Mouse (Mus musculus) right cerebral cortex, postnatal 4 days (tissue): ENCODE results near the gene Lrp1.

ENCODE experiments used
- DNase-seq: peaks from one replicate; pipeline ENCODE4 v3.0.0-alpha.2; 2022

Gene Lrp1

GRCm38 (mm10) chr10:127546505-127546904 lies 74.4 kb downstream of the Lrp1 start:
- no peak for DNase-seq

DNA sequence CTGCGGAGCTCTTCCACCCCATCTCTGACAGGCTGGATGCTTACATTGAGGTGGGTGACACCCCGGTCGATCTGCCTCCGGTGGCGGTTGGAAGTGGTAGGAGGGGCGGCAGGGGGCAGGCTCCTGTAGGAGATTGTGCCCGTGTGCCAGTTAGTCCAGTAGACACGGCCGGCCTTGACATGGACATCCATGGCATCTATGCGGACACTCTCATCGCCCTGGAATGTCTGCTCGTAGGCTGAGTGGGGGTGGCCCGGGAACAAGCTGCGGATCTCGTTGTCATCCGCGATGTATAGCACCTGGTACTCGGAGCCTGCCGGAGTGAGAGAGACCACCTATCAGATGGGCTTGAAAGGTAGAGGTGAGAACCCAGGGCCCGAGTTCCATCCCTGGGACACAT lies 76.6 kb downstream of the Lrp1 start:
- no peak for DNase-seq

DNA sequence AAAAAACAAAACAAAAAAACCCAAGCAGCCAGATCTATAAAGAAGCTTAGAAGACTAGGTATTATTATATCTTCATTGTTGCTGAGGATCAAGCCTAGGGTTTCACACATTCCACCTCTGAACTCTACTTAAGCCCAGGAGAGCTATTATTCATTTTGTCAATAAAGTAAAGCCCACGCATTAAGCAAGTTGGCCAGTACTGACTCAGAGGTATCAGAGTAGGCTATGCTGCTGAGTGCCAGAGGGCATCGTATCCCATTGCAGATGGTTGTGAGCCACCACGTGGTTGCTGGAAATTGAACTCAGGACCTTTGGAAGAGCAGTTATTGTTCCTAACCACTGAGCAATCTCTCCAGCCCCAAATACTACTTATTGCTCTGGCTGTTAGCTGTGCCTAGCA lies 77.0 kb downstream of the Lrp1 start:
- no peak for DNase-seq

GRCm38 (mm10) chr10:127542720-127543119 lies 78.2 kb downstream of the Lrp1 start:
- no peak for DNase-seq

DNA sequence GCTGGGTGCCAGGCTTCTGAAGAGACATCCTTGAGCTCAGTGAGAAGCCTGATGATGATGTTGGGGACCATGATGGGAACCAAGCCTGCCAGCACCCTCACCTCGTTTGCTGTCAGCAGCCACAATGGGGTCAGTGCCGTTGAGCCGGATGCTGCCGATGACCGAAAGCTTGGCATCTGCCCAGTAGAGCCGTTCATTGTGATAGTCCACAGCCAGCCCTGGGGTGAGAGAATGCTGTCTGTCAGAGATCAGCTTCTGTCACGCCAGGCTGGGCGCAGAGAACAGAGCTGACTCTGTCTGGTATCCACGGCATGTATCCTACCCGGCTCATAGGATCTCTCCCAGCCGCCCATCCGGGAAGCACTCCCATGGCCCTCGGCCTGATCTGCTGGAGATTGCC lies 78.9 kb downstream of the Lrp1 start:
- DNase-seq, result no peak

DNA sequence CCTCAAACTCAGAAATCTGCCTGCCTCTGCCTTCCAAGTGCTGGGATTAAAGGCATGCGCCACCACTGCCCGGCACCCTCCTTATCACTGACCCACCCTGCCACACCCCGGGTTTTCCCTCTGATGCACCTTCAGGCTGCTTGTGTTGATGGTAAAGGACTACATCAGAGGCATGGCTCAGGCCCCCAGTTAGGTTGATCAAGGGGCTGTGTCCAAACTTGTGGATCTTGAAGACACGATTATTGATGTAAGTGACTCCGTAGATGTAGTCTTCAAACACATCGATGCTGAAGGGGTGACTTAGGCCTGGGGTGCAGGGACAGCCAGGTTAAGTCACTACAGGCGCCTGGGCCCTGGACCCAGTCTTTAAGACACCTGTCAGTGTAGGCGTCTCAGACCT lies 79.4 kb downstream of the Lrp1 start:
- no peak for DNase-seq

DNA sequence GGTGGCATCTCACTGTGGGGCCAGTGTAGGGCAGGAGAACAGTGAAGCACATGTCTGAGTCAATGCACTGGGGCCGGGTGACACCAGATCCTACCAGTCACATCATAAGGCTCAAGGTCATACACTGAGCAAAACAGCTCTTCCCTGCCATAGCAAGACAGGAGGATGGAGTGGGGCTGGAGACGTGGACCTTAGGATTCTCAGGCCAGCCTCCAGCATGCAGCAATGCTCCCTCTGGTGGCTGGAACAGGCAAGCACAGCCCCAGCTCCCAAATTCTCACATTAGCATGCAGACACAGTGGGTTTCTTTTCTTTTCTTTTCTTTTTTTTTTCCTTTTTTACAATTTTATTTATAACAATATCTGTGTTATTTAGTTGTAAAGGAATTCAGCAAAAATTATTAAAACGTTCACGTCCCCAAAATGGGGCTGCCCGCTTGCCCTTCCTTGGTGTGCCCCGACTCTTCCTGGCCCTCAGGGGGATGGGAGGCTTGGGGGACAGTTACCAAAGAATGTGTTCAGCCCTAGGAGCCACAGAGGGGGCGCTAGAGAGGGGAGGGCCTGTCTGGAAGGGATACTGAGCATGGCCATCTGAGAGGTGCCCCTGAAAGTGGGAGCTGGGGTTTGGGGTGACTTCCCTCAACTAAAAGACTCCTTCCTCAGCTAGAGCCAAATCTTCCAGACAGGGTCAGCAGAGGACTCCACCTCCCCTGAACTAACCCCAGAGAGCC lies 82.9 kb downstream of the Lrp1 start:
- DNase-seq, result peak; percentile 82

DNA sequence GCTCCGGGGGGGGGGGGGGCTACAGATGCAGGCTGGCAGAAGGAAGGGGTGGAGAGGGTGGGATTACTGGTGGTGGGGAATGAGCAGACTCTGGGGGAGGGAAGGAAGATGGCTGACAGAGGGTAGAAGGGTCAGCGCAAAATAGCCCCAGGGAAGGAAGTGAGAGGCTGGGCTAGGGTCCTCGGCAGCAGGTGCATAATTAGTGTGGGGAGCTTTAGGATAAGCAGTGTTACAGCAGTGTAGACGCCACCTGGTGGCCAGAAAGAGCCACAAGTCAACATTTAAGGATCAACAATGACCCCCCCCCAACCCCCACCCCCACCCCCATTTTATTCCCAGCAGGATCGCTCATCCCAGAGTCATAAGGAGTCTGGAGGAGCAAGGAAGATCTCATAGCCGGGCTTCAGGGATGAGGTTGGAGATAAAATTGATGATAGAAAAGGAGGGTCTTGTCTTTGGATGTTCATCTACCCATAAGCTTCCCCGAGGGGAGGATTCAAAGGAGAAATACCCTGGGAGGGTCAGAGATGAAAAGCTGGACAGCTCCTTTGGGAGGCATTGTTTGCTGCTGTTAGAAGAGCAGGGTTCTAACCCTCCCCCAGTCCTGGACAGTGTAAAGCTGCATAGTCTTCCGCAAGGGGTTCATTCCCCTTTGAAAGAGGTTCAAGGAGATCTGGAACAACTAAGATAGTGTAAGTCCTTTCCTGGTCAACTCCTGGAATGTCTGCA lies 84.2 kb downstream of the Lrp1 start:
- peak; percentile 64 for DNase-seq

DNA sequence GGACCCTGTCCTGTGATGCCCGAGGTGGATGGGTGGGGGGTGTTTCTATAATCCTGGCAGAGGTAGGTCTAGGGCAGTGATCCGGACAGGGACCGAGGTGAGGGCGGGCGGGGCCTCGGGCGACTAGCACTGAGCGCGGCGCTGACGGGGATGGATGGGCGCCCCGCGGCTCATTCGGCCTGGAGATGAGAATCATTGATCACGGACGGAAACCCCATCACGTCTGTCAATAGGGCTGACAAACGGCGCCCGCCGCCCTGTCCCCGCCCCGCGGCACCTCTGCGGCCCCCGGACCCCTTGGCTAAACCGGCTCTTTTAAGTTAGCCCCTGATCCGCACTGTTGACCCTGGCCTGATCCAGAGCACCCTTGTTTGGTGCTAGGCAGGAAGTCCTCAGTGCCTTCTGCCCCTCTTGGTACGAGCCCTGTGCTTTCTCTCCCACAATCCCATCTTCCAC lies 86.0 kb downstream of the Lrp1 start:
- no peak for DNase-seq

DNA sequence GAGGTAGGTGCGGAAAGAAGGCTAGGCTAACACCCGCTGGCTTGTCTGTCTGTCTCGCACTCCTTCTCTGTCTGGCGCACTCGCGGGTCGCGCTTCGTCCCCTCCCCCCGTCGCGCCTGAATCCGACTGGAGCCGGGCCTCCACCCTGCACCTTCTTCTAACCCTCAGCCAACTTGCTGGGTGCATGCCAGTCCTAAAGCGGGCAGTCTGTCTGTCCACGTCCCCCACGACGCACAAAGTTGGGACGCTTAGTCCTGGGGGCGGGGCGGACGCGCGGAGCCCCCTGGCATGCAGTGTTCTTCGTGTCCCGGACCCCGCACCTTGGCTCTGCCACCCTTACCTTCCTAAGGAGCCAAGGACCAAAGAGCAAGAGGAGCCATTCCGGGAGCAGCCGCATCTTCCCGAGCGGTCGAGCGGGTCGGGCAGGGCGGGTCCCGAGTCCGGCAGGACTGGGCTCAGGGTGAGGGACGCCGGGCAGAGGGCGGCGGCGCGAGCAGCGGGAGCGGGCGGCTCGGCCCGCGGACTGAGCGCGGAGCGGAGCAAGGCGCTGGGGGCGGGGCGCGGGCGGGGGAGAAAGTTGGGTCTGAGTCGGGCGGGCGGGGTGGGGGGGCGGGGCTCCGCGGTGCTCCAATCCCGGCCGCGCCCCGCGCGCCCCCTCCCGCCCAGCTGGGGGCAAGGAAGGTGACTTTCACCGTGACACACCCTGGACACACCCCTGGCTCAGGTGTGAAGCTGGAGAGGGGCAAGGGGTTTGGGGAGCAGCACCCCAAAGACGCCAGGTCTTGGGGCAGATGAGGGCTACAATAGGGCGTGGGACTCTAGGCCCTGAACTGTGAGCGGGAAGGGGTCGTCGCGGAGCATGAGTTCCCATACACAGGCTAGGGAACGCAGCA lies 86.7 kb downstream of the Lrp1 start, which contains the start of gene Nxph4:
Gene Nxph4, minus strand, starts transcription at position 524 of the 893 bp plus-strand sequence.
- no peak for DNase-seq

DNA sequence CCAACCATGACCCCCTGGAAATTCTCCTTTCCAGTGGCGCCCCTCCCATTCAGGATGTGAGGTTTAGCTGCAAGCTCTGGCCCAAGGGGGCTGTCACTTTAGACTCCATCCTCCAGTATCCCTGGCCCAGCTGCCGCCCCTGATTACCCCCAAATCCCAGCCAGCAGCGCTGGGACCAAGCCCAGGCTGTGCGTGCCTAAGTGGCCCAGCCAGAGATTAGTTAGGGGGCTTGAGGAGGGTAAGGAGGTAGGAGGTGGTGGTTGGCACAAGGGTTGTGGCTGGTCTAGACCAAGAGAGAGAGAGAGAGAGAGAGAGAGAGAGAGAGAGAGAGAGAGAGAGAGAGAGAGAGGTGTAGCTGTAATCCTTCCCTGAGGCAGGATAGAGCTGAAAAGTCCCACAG lies 89.4 kb downstream of the Lrp1 start:
- no peak for DNase-seq

GRCm38 (mm10) chr10:127530945-127531344 lies 90.0 kb downstream of the Lrp1 start:
- no peak for DNase-seq

- DNase-seq, result no peak
Observed at GRCm38 (mm10) chr10:127527481-127527880, 93.5 kb downstream of the Lrp1 start.

DNA sequence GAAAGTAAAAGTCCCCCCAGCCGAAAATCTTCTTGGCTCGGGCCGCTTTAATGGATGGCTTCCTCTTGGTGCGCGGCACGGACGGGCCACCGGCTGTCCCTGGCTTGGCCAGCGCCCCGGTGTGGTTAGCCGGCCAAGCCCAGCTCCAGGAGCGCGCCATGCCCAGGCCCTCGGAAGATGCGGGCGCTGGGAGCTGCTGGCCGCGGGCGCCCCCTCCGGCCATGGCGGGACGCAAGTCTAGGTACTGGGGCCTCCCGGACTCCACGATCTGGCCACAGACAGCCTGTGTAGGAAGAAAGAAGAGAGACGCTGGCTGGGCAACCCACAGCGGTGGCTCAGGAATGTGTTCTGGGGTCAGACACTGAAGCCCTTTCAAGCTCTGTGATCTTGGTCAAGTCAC lies 94.3 kb downstream of the Lrp1 start:
- DNase-seq, result peak; percentile 56

DNA sequence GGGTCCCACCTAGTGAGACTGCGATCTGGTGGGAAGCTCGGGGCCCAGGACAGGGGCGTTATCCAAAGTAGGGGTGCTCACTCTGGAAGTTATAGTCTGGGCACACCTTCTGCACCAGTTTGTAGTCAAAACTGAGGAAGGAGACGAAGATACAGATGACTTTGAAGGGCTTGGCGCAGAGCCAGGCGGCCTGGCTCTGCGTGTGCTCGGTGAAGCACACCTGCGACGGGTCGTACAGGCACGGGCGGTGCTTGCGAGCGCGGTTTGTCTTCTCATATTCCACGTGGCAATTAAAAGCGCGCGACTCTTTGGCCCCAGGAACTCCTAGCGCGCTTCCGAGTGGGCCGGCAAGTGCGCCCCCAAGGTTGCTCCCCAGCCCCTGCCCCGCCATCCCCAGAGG lies 94.9 kb downstream of the Lrp1 start:
- no peak for DNase-seq

DNA sequence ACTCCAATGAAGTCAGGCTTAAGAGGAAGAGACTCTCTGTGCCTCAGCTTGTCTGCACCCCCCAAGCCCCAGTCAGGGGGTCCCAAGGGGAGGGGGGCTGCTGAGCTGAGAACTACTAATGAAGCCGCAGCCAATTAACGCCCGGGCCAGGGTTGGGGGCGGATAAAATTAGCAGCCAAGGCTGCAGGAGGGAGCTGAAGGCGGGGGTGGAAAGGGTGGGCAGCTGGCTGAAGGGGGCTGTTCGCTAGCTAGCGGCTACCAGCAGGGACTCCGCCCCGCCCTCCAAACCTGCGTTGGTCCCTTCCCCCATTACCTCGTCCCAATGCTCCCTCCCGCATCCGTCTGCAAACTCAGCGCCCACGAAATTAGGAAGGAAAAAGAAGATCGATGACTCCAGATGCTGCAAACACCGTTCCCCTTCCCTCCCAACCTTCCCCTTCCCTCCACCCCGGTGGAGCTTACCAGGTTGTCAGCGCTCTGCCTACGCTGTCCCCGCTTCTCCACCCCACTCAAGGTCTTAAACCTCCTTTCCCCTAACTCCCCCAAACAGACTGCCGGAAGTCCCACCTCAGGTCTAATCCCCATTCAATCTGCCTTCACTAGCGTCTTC lies 96.2 kb downstream of the Lrp1 start:
- no peak for DNase-seq

DNA sequence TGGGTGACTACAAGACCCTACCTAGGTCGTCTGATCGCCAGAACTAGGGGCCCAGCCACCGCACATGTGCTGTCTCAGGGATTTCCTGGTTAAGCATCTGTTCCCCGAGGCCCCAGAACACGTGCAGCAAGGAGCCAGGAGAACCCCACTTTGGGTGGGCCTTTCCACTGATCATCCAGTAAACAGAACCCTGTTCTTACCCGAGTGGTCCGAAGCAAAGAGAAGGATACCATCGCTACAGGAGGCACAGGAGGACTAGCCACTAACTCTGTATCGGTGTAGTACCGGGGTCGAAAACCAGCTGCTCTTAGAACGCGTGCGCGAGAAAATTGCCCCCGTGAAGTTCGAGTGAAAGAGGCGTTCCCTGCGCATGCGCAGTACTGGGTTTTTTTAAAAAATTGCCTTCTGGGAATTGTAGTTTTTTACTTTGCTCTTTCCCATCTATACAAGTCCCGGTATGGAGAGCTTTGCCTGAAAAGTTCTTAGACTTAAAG lies 98.8 kb downstream of the Lrp1 start, which contains the start of gene Shmt2:
Gene Shmt2, minus strand, starts transcription at position 357 of the 494 bp plus-strand sequence.
- peak; percentile 89 for DNase-seq

GRCm38 (mm10) chr10:127521611-127522080 lies 99.3 kb downstream of the Lrp1 start:
- DNase-seq, result no peak

GRCm38 (mm10) chr10:127520714-127521357 lies 100.1 kb downstream of the Lrp1 start:
- no peak for DNase-seq

DNA sequence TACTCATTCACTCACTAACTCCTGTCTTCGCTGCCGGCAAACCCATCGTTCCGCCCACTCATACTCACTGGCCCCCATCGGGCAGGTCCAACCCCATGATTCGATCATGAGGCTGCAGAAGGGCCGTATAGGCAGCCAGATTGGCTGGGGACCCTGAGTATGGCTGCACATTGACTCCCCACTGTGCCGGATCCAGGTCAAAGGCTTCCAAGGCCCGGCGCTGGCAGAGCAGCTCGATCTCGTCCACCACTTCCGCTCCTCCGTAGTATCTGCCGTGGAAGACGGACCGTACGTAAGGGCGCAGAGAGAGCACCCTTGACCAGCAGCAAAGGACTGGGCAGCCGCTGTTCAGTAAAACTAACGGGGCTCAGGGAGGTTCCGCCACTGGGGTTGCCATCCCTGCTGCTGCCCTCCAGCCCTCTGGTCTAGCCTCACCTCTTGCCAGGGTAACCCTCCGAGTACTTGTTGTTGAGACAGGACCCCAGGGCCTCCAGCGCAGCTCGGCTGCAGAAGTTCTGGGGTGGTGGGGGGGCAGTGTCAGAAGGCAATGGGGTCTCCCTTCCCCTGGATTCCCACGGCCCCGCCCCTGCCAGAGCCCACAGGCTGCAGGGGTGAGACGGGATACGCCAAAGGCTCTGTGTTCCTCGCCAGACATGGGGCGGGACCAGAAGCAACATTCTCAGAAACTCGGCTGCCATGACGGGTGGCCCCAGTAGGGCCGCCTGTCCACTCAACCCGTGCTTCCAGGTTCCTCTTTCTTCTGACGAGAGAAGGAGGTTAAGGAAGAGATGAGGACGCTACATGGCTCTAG lies 100.8 kb downstream of the Lrp1 start:
- DNase-seq, result no peak
